Mouse (Mus musculus): ENCODE data around the gene Mrfap1. TPM values are rescaled to one million over a fixed set of nuclear protein-coding genes. Genes with fewer than 3 reads are reported as not detected.

Mrfap1 gene
- polyA plus RNA-seq (2017; shearing (Covaris generic)), result 153 TPM

GRCm38 (mm10) chr5:36796296-36797014 is at the start of gene Mrfap1:
Gene Mrfap1, minus strand, starts transcription at chr5:36796772.

GRCm38 (mm10) chr5:36829913-36830879 is 33.6 kb upstream of the Mrfap1 start, which contains the start of gene Man2b2:
Gene Man2b2, minus strand, starts transcription at chr5:36830653.

DNA sequence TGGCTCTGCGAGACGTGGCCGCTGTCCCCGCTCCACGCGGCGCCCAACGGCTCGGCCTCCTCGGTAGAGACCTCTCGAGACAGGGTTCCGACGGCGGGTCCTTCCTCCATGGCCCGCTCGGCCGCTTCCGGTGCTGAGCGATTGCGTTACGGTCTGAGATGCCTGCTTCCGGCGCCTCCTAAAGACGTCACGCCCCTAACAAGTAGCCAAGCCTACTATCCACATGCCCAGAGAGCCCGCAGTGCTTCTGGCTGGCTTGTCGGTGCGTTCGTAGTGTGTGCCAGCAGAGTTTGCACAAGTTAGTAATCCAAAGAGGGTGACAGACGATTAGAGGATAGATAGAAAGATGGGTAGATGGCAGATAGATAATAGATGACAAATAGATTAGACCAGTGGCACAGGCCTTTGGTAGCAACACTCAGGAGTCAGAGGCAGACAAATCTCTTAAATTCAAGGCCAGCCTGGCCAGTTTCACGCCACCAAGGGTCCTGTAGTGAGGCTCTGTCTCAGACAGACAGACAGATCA is 48.0 kb downstream of the Mrfap1 start, which contains the start of gene Bloc1s4:
Gene Bloc1s4 (minus strand): TSS at position 115 of the 526 bp plus-strand sequence.

Other genes starting within 250 kb of the Mrfap1 start
- gene Tbc1d14, start 203.5 kb downstream of the Mrfap1 start, polyA plus RNA-seq (2017; shearing (Covaris generic)), result 117 TPM
- gene D5Ertd579e, start 100.7 kb downstream of the Mrfap1 start, polyA plus RNA-seq (2017; shearing (Covaris generic)), result 33.5 TPM
- gene Bloc1s4, start 48.1 kb downstream of the Mrfap1 start, polyA plus RNA-seq (2017; shearing (Covaris generic)), result 3.3 TPM
- 17.0 TPM for gene Man2b2, start 33.9 kb upstream of the Mrfap1 start, polyA plus RNA-seq (2017; shearing (Covaris generic))
- not detected for gene Ppp2r2c, start 71.7 kb upstream of the Mrfap1 start, polyA plus RNA-seq (2017; shearing (Covaris generic))
- 3.6 TPM for gene Wfs1, start 192.4 kb upstream of the Mrfap1 start, polyA plus RNA-seq (2017; shearing (Covaris generic))

All from activated CD4-positive, CD25-positive, alpha-beta regulatory T cell, adult 9 weeks (primary cell).